Mouse (Mus musculus): Measurements from ENCODE around the gene Pole4. TPM values are rescaled to one million over a fixed set of nuclear protein-coding genes. Genes with fewer than 3 reads are reported as not detected.
"Not testable (repeated sequence)": the region's sequence is repeated elsewhere in the genome, so short reads cannot be mapped to it uniquely, and the experiment has no call there.

Pole4 gene
- total RNA-seq, 1 experiment = 103 TPM

GRCm38 (mm10) chr6:82688586-82688985 lies 16.6 kb downstream of the Pole4 start:
- H3K36me3 ChIP-seq (ENCODE audit: control insufficient read depth, insufficient read depth, low read length, poor library complexity, severe bottlenecking); in situ Hi-C loops (cut with MboI; ENCODE audit: low sequenced_read_pairs in 2 of 2, unreplicated experiment in 2 of 2); H3K4me1 ChIP-seq (ENCODE audit: control insufficient read depth in 2 of 2, insufficient read depth in 2 of 2, low read length in 2 of 2, poor library complexity in 1 of 2); H3K9me3 ChIP-seq (ENCODE audit: control insufficient read depth, insufficient read depth, low read depth, low read length): not testable (repeated sequence)
- 0 out of 2 replicates have a peak, but pooled peaks have one; percentile 35 for TF ChIP-seq CHD2 (IDR thresholded peaks at IDR 0.05; ENCODE audit: low read depth, low read length)
- peak overlapping the region; percentile 26; the same call in 1 of the 2 replicates for H3K9ac ChIP-seq (ENCODE audit: insufficient read depth, low read depth, low read length, poor library complexity, severe bottlenecking)
- peak overlapping the region; percentile 92 for H3K27ac ChIP-seq (ENCODE audit: insufficient read depth, low read depth, low read length, poor library complexity, severe bottlenecking)
- H3K4me3 ChIP-seq (ENCODE audit: insufficient read depth in 1 of 2, low read depth in 1 of 2, low read length in 2 of 2, poor library complexity in 1 of 2, severe bottlenecking in 1 of 2) = peak overlapping the region; percentile 19 to 43; a peak in 3 of 4 replicates
- DNase-seq (ENCODE audit: low read depth, low spot score) = peak; percentile 87

- no peak for DNase-seq (ENCODE audit: low read depth, low spot score)
- in situ Hi-C loops (cut with MboI; ENCODE audit: low sequenced_read_pairs in 2 of 2, unreplicated experiment in 2 of 2) = no loop called here
- Histone ChIP-seq H3K4me1 (ENCODE audit: control insufficient read depth in 2 of 2, insufficient read depth in 2 of 2, low read length in 2 of 2, poor library complexity in 1 of 2) (peaks cover 1 to 3% of the 10 kb centered on the region in 2 experiments; a peak in 2 of 4 replicates), H3K36me3 (ENCODE audit: control insufficient read depth, insufficient read depth, low read length, poor library complexity, severe bottlenecking) (no peaks in the 10 kb centered on the region), H3K27ac (ENCODE audit: insufficient read depth, low read depth, low read length, poor library complexity, severe bottlenecking) (no peak overlapping the region), H3K4me3 (ENCODE audit: insufficient read depth in 1 of 2, low read depth in 1 of 2, low read length in 2 of 2, poor library complexity in 1 of 2, severe bottlenecking in 1 of 2) (no peak overlapping the region), H3K9me3 (ENCODE audit: control insufficient read depth, insufficient read depth, low read depth, low read length) (no peaks in the 10 kb centered on the region), H3K9ac (ENCODE audit: insufficient read depth, low read depth, low read length, poor library complexity, severe bottlenecking) (no peak overlapping the region)
- TF ChIP-seq CHD2 (IDR thresholded peaks at IDR 0.05; ENCODE audit: low read depth, low read length) = no peak
- TF ChIP-seq MAFK (IDR thresholded peaks at IDR 0.05; ENCODE audit: insufficient read depth, low read depth, low read length) = no peak
- no peak for TF ChIP-seq ZC3H11A (IDR thresholded peaks at IDR 0.05; ENCODE audit: borderline replicate concordance, low read depth, low read length)
- no peak for TF ChIP-seq HCFC1 (IDR thresholded peaks at IDR 0.05; ENCODE audit: borderline replicate concordance, insufficient read depth, low read length)
These were observed 21.0 kb downstream of the Pole4 start for GRCm38 (mm10) chr6:82684136-82684535.

GRCm38 (mm10) chr6:82679286-82679685 lies 25.9 kb downstream of the Pole4 start:
- H3K4me3 ChIP-seq (ENCODE audit: insufficient read depth in 1 of 2, low read depth in 1 of 2, low read length in 2 of 2, poor library complexity in 1 of 2, severe bottlenecking in 1 of 2); H3K4me1 ChIP-seq (ENCODE audit: control insufficient read depth in 2 of 2, insufficient read depth in 2 of 2, low read length in 2 of 2, poor library complexity in 1 of 2); H3K9me3 ChIP-seq (ENCODE audit: control insufficient read depth, insufficient read depth, low read depth, low read length); in situ Hi-C loops (cut with MboI; ENCODE audit: low sequenced_read_pairs in 2 of 2, unreplicated experiment in 2 of 2); H3K27ac ChIP-seq (ENCODE audit: insufficient read depth, low read depth, low read length, poor library complexity, severe bottlenecking); H3K9ac ChIP-seq (ENCODE audit: insufficient read depth, low read depth, low read length, poor library complexity, severe bottlenecking); H3K36me3 ChIP-seq (ENCODE audit: control insufficient read depth, insufficient read depth, low read length, poor library complexity, severe bottlenecking); DNase-seq (ENCODE audit: low read depth, low spot score): not testable (repeated sequence)

GRCm38 (mm10) chr6:82677629-82678028 lies 27.5 kb downstream of the Pole4 start:
- H3K9ac ChIP-seq (ENCODE audit: insufficient read depth, low read depth, low read length, poor library complexity, severe bottlenecking); H3K27ac ChIP-seq (ENCODE audit: insufficient read depth, low read depth, low read length, poor library complexity, severe bottlenecking); H3K36me3 ChIP-seq (ENCODE audit: control insufficient read depth, insufficient read depth, low read length, poor library complexity, severe bottlenecking); H3K9me3 ChIP-seq (ENCODE audit: control insufficient read depth, insufficient read depth, low read depth, low read length); in situ Hi-C loops (cut with MboI; ENCODE audit: low sequenced_read_pairs in 2 of 2, unreplicated experiment in 2 of 2); H3K4me3 ChIP-seq (ENCODE audit: insufficient read depth in 1 of 2, low read depth in 1 of 2, low read length in 2 of 2, poor library complexity in 1 of 2, severe bottlenecking in 1 of 2); DNase-seq (ENCODE audit: low read depth, low spot score); H3K4me1 ChIP-seq (ENCODE audit: control insufficient read depth in 2 of 2, insufficient read depth in 2 of 2, low read length in 2 of 2, poor library complexity in 1 of 2): not testable (repeated sequence)

GRCm38 (mm10) chr6:82666480-82666879 lies 38.7 kb downstream of the Pole4 start:
- no peak for DNase-seq (ENCODE audit: low read depth, low spot score)
- Histone ChIP-seq H3K4me1 (ENCODE audit: control insufficient read depth in 2 of 2, insufficient read depth in 2 of 2, low read length in 2 of 2, poor library complexity in 1 of 2) (no peaks in the 10 kb centered on the region), H3K9me3 (ENCODE audit: control insufficient read depth, insufficient read depth, low read depth, low read length) (no peaks in the 10 kb centered on the region), H3K27ac (ENCODE audit: insufficient read depth, low read depth, low read length, poor library complexity, severe bottlenecking) (no peak overlapping the region), H3K4me3 (ENCODE audit: insufficient read depth in 1 of 2, low read depth in 1 of 2, low read length in 2 of 2, poor library complexity in 1 of 2, severe bottlenecking in 1 of 2) (no peak overlapping the region), H3K36me3 (ENCODE audit: control insufficient read depth, insufficient read depth, low read length, poor library complexity, severe bottlenecking) (no peaks in the 10 kb centered on the region), H3K9ac (ENCODE audit: insufficient read depth, low read depth, low read length, poor library complexity, severe bottlenecking) (no peak overlapping the region)
- in situ Hi-C loops (cut with MboI; ENCODE audit: low sequenced_read_pairs in 2 of 2, unreplicated experiment in 2 of 2) = no loop called here
- TF ChIP-seq ZC3H11A (IDR thresholded peaks at IDR 0.05; ENCODE audit: borderline replicate concordance, low read depth, low read length) = no peak
- TF ChIP-seq HCFC1 (IDR thresholded peaks at IDR 0.05; ENCODE audit: borderline replicate concordance, insufficient read depth, low read length) = no peak
- TF ChIP-seq CHD2 (IDR thresholded peaks at IDR 0.05; ENCODE audit: low read depth, low read length) = no peak
- no peak for TF ChIP-seq MAFK (IDR thresholded peaks at IDR 0.05; ENCODE audit: insufficient read depth, low read depth, low read length)
- TF ChIP-seq ZNF384 (IDR thresholded peaks at IDR 0.05; ENCODE audit: low read depth, low read length) = no peak
